Mouse (Mus musculus) CH12.LX (cell line): ENCODE measurements around the gene Kcnj6.

Experiments used
- CTCF ChIP-seq, 2 experiments: IDR thresholded peaks in 1 of 2; conservative IDR thresholded peaks in 1 of 2; 2 replicates each; pipeline ENCODE4 v1.5.1; 2011 to 2012; ENCODE audit warnings: low read depth in 2 of 2, low read length in 2 of 2, improper control_type of control experiment in 1 of 2, inconsistent platforms in 1 of 2, mild to moderate bottlenecking in 1 of 2, moderate library complexity in 1 of 2
- EP300 ChIP-seq: IDR thresholded peaks from 2 replicates; pipeline ENCODE4 v1.6.1; 2011; ENCODE audit warnings: low read length, improper control_type of control experiment
- HCFC1 ChIP-seq: IDR thresholded peaks from 2 replicates; pipeline ENCODE4 v1.6.1; 2012; ENCODE audit warnings: low read depth, mild to moderate bottlenecking, inconsistent platforms, low read length, improper control_type of control experiment
- POLR2A ChIP-seq: IDR thresholded peaks from 2 replicates; pipeline ENCODE4 v1.6.1; 2011; ENCODE audit warnings: low read depth, mild to moderate bottlenecking, improper control_type of control experiment, low read length
- TCF12 ChIP-seq: IDR thresholded peaks from 2 replicates; pipeline ENCODE4 v1.6.1; 2014; ENCODE audit warnings: low read depth, mild to moderate bottlenecking, inconsistent platforms, low read length, improper control_type of control experiment
- USF1 ChIP-seq: IDR thresholded peaks from 2 replicates; pipeline ENCODE4 v1.6.1; 2014; ENCODE audit warnings: low read depth, mild to moderate bottlenecking, inconsistent platforms, low read length, improper control_type of control experiment

DNA sequence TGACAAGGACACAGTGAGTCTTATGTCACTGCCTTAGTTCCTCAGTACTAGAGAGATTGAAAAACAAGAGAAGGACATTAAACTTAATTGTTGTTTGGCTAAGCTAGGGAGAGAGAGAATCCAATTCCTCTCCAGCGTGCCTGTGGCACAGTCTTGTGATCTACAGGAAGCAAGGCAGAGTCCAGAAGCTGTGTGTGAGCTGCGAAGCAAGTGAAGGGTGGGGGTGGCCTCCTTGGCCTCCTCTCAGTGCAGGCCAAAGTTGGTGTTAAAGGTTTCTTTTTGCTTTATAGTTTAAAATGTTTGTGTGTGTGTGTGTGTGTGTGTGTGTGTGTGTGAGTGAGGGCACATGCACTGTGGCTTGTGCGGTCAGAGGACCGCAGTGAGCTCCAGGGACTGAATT lies 295.5 kb downstream of the Kcnj6 start:
- no peak for TF ChIP-seq POLR2A
- TF ChIP-seq CTCF (conservative IDR thresholded peaks at IDR 0.05 in 1 of 2, IDR thresholded peaks at IDR 0.05 in 1 of 2; ENCODE audit: low read depth in 2 of 2, low read length in 2 of 2): no peak
- TF ChIP-seq USF1: no peak
- no peak for TF ChIP-seq HCFC1
- no peak for TF ChIP-seq EP300
- no peak for TF ChIP-seq TCF12
